Mouse (Mus musculus): Measurements from ENCODE around the gene Zkscan7.

GRCm38 (mm10) chr9:122874653-122875052 lies 10.8 kb upstream of the Zkscan7 start:
- TF ChIP-seq CTCF (IDR thresholded peaks at IDR 0.05), result no peak
- TF ChIP-seq EP300 (IDR thresholded peaks at IDR 0.05), result no peak

Measured in lung, postnatal 0 days (tissue).